Mouse (Mus musculus) thymus, adult 2 months (tissue): ENCODE measurements around the gene 4930452B06Rik. TPM values are rescaled to one million over a fixed set of nuclear protein-coding genes. Genes with fewer than 3 reads are reported as not detected.
"Not testable (repeated sequence)": the region's sequence is repeated elsewhere in the genome, so short reads cannot be mapped to it uniquely, and the experiment has no call there.

Source experiments
- DNase-seq: peaks from one replicate; pipeline ENCODE4 v3.0.0; 2021
- H3K27ac ChIP-seq: fragments of 200-500 bp; 2 replicates; pipeline ENCODE4 v1.5.1; 2012; ENCODE audit warnings: low read length, control low read depth; ENCODE audit not compliant: control insufficient read depth, insufficient read depth
- H3K27me3 ChIP-seq: fragments of 200-500 bp; 2 replicates; pipeline ENCODE4 v1.6.1; 2012; ENCODE audit warnings: mild to moderate bottlenecking, low read length, moderate library complexity, mixed read lengths; ENCODE audit not compliant: control insufficient read depth, insufficient read depth
- H3K36me3 ChIP-seq: fragments of 200-500 bp; 2 replicates; pipeline ENCODE4 v1.6.1; 2012; ENCODE audit warnings: mild to moderate bottlenecking, low read length, moderate library complexity; ENCODE audit not compliant: control insufficient read depth, insufficient read depth
- H3K4me1 ChIP-seq: fragments of 200-500 bp; replicated peaks from 2 replicates; pipeline ENCODE4 v1.6.1; 2012; ENCODE audit warnings: low read length; ENCODE audit not compliant: control insufficient read depth, insufficient read depth
- H3K4me3 ChIP-seq: fragments of 200-500 bp; 2 replicates; pipeline ENCODE4 v1.5.1; 2012; ENCODE audit warnings: mild to moderate bottlenecking, low read length, control low read depth, moderate library complexity; ENCODE audit not compliant: control insufficient read depth, insufficient read depth
- CTCF ChIP-seq: fragments of 200-500 bp; IDR thresholded peaks from 2 replicates; pipeline ENCODE4 v1.5.1; 2012; ENCODE audit warnings: mild to moderate bottlenecking, control low read depth, low read length, moderate library complexity, borderline replicate concordance; ENCODE audit not compliant: control insufficient read depth, poor library complexity, insufficient read depth; ENCODE audit errors: extremely low read depth
- POLR2A ChIP-seq: fragments of 200-500 bp; IDR thresholded peaks from 2 replicates; pipeline ENCODE4 v1.6.1; 2012; ENCODE audit warnings: mild to moderate bottlenecking, low read length, control low read depth, moderate library complexity; ENCODE audit not compliant: control insufficient read depth, poor library complexity, insufficient read depth; ENCODE audit errors: extremely low read depth
- WGBS: fragments of 180-500 bp; shearing (Covaris S2); methylation state at CpG from one replicate; pipeline ENCODE4 v1.1.7; 2018; 5-methylcytosine and 5-hydroxymethylcytosine counted together
- polyA plus RNA-seq: library from polyadenylated mRNA; depleted of rRNA; stranded (reverse); fragments of >200 nt; gene quantifications from 2 replicates; pipeline ENCODE4 v1.2.3, GENCODE M21; 2012

Gene 4930452B06Rik
- polyA plus RNA-seq, 1 experiment: 1.1 TPM

DNA sequence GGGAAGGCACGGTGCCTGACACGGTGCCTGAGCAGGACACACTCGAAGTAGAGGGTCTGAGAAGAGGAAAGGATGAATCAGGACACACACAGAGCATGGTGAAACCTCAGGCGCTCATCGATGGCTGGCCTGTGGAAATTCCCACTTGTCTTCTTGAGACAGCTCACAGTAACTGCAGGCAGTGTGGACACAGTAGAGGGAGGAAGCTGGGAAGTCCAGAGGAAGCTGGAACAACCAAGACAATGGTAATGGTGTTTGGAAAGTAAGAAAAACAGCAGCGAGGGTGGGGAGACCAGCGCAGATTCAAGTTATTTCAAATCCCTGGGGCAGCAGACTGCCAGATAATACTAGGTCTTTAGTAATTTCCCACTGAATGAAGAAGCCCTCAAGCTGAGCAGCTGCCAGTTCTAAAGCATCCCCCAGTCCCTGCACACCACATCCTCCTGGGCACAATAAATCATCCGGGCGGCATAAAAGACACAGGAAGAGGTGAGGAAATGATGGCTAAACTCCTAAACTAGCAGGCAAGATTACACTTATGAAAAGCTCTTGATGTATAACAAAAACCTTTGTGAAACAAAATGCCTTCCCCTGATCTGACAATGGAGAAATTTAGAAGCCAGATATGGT is 24.3 kb downstream of the 4930452B06Rik start:
- no peaks in the 10 kb centered on the region for H3K27me3 ChIP-seq
- TF ChIP-seq POLR2A (no peak), CTCF (no peak)
- no peak overlapping the region for H3K4me3 ChIP-seq
- peak; percentile 31 for DNase-seq
- peaks cover 16% of the 10 kb centered on the region for H3K4me1 ChIP-seq
- H3K36me3 ChIP-seq: no peaks in the 10 kb centered on the region
- 28% methylated on average over 9 of the region's 9 CpGs for WGBS
- H3K27ac ChIP-seq: no peak overlapping the region

DNA sequence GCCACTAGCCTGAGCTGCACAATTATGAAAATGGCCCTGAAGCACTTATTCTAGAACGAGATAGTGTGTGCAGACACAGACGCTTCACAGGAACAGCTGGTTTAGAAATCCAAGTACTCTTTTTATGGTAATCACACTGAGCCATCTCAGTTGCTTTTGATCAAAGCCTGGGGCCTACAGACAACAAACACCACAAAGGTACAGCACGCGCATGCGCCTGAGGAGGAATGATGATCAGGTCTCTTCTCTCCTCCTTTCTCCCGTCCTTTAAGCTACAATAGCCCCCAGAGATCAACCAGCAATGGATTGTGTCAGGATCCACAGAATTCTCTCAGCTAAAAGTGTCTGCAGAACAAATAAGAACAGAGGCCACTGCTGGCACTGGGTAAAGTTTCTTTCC is 33.8 kb downstream of the 4930452B06Rik start:
- WGBS: 8% methylated on average over 6 of the region's 6 CpGs
- Histone ChIP-seq H3K27ac (no peak overlapping the region), H3K4me3 (no peak overlapping the region), H3K27me3 (no peaks in the 10 kb centered on the region), H3K36me3 (no peaks in the 10 kb centered on the region), H3K4me1 (peaks cover 5% of the 10 kb centered on the region; the same call in 1 of the 2 replicates)
- no peak for TF ChIP-seq POLR2A
- no peak for TF ChIP-seq CTCF
- DNase-seq: peak; percentile 53

DNA sequence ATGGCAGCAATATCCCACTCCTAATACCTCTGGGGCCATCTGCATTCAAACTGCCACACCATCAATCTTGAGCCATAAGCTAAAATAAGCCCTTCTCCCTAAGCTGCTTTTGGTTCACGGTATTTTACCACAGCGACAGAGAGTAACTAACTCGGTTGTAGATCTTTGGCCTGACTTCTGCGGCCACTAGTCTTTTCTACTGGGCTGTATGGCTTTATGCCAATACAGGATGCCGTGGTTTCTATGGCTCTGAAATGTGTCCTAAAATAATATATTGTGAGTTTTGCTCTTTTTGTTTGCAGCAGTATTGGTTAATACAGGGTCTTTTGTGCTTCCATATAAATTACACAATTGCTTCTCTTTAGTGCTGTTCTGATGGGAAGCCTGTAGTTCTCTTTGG is 37.6 kb downstream of the 4930452B06Rik start:
- Histone ChIP-seq H3K4me1 (peaks cover 5% of the 10 kb centered on the region; the same call in 1 of the 2 replicates), H3K27ac (no peak overlapping the region), H3K4me3 (no peak overlapping the region), H3K27me3 (no peaks in the 10 kb centered on the region), H3K36me3 (no peaks in the 10 kb centered on the region)
- WGBS: 41% methylated on average over 5 of the region's 5 CpGs
- no peak for TF ChIP-seq CTCF
- no peak for TF ChIP-seq POLR2A
- DNase-seq: no peak

DNA sequence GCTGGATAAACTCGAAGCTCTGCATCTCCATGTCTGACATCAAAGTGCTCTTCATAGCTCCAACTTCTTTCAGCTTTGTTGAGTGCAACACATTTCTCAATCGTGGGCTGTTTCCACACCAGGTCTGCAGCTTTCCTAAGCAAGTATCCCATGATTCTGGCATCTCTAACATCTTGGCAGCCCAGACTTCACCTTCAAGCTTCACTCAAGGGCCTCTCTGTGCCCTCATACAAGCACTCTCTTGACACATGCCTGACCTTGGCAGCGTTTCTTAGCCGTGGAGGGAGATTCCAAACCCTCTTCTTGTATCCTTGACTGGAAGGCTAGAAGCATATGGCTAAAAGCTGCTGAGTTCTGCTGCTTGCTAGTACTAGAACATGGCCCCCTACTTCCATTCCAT is 38.6 kb downstream of the 4930452B06Rik start:
- Histone ChIP-seq H3K4me1 (peaks cover under 1% of the 10 kb centered on the region; the same call in 1 of the 2 replicates), H3K4me3 (no peak overlapping the region), H3K27me3 (no peaks in the 10 kb centered on the region), H3K27ac (no peak overlapping the region), H3K36me3 (no peaks in the 10 kb centered on the region)
- 97% methylated on average over 4 of the region's 4 CpGs for WGBS
- no peak for DNase-seq
- TF ChIP-seq CTCF (no peak), POLR2A (no peak)

DNA sequence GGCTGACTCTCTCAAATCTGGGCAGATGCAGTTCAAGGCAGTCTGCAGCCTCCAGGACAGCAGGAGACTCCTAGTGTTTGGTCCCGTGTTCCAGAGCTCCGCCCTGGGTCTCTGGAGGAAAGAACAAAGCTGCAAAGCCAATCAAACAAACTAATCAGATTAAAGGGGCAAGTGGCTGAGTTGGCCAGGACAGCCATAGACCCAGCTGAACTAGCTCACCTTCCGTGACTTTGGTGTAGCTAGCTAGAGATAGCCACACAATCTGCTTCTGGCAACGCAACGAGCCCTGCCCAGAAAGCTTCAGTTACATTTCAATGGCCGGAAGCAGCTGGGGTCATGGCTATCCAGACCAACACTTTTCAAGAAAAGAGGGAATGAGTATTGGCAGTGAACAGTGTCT is 44.9 kb downstream of the 4930452B06Rik start:
- 52% methylated on average over 6 of the region's 6 CpGs for WGBS
- DNase-seq: no peak
- TF ChIP-seq CTCF: no peak
- no peak for TF ChIP-seq POLR2A

DNA sequence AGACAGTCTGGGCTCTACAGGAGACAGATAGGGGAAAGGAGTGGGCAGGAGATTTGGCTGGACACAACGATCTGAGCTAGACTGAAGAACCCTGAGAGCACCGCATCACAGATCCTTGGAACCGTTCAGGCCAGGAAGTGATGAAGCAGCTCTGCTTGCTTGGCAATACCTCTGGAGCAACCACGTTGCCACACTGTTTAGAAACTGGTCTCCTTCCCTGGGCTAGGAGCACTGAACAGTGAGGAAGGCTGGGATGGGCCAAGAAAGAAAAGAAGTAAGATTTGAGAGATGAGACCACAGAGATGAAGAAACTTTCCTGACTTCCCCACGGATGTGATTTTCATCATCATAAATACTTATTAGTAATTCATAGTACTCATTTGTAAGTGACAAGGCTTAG is 45.5 kb downstream of the 4930452B06Rik start:
- Histone ChIP-seq H3K36me3 (no peaks in the 10 kb centered on the region), H3K27me3 (no peaks in the 10 kb centered on the region), H3K4me3 (no peak overlapping the region), H3K27ac (no peak overlapping the region), H3K4me1 (peaks cover 13% of the 10 kb centered on the region)
- 82% methylated on average over 5 of the region's 5 CpGs for WGBS
- DNase-seq: no peak
- TF ChIP-seq POLR2A (no peak), CTCF (no peak)

More for the DNA sequence above, 44.9 kb downstream of the 4930452B06Rik start:
- H3K4me1 ChIP-seq: peaks cover 9% of the 10 kb centered on the region
- H3K27ac ChIP-seq: peak overlapping the region; percentile 99
- H3K27me3 ChIP-seq: no peaks in the 10 kb centered on the region
- no peak overlapping the region for H3K4me3 ChIP-seq
- no peaks in the 10 kb centered on the region for H3K36me3 ChIP-seq

DNA sequence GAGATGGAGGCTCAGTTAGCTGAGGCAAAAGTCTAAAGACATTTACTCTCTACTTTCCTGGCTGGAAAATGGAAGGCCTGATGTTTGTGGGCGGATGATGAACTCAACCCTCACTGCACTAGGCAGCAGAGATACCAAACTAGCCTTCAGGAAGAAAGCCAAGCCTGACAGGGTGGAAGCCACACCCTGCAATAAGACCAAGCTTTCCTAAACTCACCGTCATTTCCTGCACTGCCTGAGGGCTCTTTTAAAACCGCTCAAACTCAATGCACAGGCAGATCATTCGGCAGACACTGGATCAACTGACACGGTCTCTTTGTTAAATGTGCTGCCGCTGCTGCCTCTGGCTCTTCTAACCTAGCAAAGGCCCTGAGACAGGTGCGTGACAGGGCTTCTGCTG is 50.4 kb downstream of the 4930452B06Rik start:
- peaks cover 11% of the 10 kb centered on the region for H3K4me1 ChIP-seq
- DNase-seq: peak; percentile 35
- no peaks in the 10 kb centered on the region for H3K27me3 ChIP-seq
- WGBS: 32% methylated on average over 7 of the region's 7 CpGs
- H3K4me3 ChIP-seq: no peak overlapping the region
- H3K36me3 ChIP-seq: no peaks in the 10 kb centered on the region
- H3K27ac ChIP-seq: peak overlapping the region; percentile 68
- TF ChIP-seq POLR2A: no peak
- TF ChIP-seq CTCF: no peak

DNA sequence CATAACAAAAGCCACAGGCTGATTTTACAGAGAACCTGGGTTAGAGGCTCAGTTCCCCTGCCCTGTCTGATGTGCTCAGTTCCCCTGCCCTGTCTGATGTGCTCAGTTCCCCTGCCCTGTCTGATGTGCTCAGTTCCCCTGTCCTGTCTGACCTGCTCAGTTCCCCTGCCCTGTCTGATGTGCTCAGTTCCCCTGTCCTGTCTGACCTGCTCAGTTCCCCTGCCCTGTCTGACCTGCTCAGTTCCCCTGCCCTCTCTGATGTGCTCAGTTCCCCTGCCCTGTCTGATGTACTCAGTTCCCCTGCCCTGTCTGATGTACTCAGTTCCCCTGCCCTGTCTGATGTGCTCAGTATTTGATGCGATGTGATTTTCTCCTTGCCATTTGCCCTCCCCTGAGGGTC is 51.6 kb downstream of the 4930452B06Rik start:
- not testable (repeated sequence) for H3K4me1 ChIP-seq, H3K4me3 ChIP-seq, DNase-seq, H3K27me3 ChIP-seq, H3K27ac ChIP-seq, H3K36me3 ChIP-seq
- WGBS: 93% methylated on average over 1 of the region's 1 CpGs
